19 mouse cellular contexts compared by ENCODE assay signal in the genomic region with DNA sequence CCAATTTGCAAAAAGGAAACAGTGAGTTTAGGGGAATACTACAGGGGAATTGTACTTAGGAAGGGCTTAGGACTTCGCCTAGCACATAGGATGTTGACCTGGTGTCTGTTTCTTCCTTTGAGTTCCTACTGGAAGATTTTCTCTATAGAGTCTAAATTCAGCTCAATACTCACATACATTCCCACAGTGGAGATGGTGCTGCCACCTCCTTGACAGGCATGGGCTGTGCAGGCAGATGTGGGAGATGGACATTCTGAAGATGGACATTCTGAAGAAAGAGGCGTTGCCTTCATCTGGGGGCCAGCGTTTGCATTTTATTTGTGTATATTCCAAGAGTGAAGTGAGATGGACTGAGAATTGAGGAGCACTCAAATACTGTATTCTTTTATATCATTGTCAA.
A peak's percentile ranks its signal among the peaks of the same experiment; 100 is the strongest.
DNase-seq lines count a peak whose midpoint lies in the region; ATAC-seq and TF ChIP-seq lines count a peak whose summit lies in the region.
"Had no signal": no experiment of that assay in that cellular context is flagged by ENCODE, and none has a peak within 500 bp of the region (broad histone marks: within the 10 kb centered on the region; RNA-seq: fewer than 3 reads in every experiment).

No protein-coding gene starts in this region.

- H3K27ac ChIP-seq in hindbrain, postnatal 0 days = no peak overlapping the region
- no peak overlapping the region for H3K27ac ChIP-seq in hindbrain, embryonic 11.5 days (ENCODE audit: low read depth, low read length)
- no peak overlapping the region for H3K27ac ChIP-seq in kidney, postnatal 0 days
- no peak overlapping the region for H3K27ac ChIP-seq in midbrain, postnatal 0 days (ENCODE audit: low read depth, low read length)
- no peak overlapping the region for H3K27ac ChIP-seq in midbrain, embryonic 13.5 days
- no peak overlapping the region for H3K27ac ChIP-seq in stomach, postnatal 0 days (replicated peaks)
- H3K27ac ChIP-seq: forebrain, embryonic 10.5 days; forebrain, embryonic 13.5 days; heart, embryonic 13.5 days; hindbrain, embryonic 10.5 days; hindbrain, embryonic 14.5 days had no signal

- no peak for DNase-seq in hindbrain, postnatal 0 days (ENCODE audit: low spot score)
- no peak for DNase-seq in hindbrain, embryonic 11.5 days (ENCODE audit: low spot score)
- no peak for DNase-seq in kidney, postnatal 0 days (ENCODE audit: low spot score)
- no peak for DNase-seq in kidney, adult 9 months
- no peak for DNase-seq in midbrain, postnatal 0 days (ENCODE audit: low spot score)
- DNase-seq in stomach, postnatal 0 days (ENCODE audit: low spot score) = no peak
- no peak for DNase-seq in gastrocnemius, postnatal 4 days (ENCODE audit: low spot score in 2 of 2)
- DNase-seq: cerebellum, adult 18-20 months; gastrocnemius, postnatal 10 days; gastrocnemius, postnatal 36 days; heart, adult 18-20 months; heart, postnatal 36 days had no signal

- 95% methylated on average over 3 of the region's 3 CpGs for WGBS in hindbrain, postnatal 0 days
- 91% methylated on average over 3 of the region's 3 CpGs for WGBS in hindbrain, embryonic 11.5 days
- 93% methylated on average over 3 of the region's 3 CpGs for WGBS in kidney, postnatal 0 days
- WGBS in midbrain, postnatal 0 days = 91% methylated on average over 3 of the region's 3 CpGs
- WGBS in midbrain, embryonic 13.5 days = 88% methylated on average over 3 of the region's 3 CpGs
- 88% methylated on average over 3 of the region's 3 CpGs for WGBS in stomach, postnatal 0 days

- no peaks in the 10 kb centered on the region for H3K4me1 ChIP-seq in hindbrain, postnatal 0 days (ENCODE audit: insufficient read depth, low read length)
- no peaks in the 10 kb centered on the region for H3K4me1 ChIP-seq in hindbrain, embryonic 11.5 days (replicated peaks; ENCODE audit: control insufficient read depth, insufficient read depth, low read length)
- H3K4me1 ChIP-seq in kidney, postnatal 0 days (replicated peaks; ENCODE audit: insufficient read depth, low read length) = no peaks in the 10 kb centered on the region
- no peaks in the 10 kb centered on the region for H3K4me1 ChIP-seq in midbrain, postnatal 0 days (ENCODE audit: insufficient read depth, low read length)
- H3K4me1 ChIP-seq in midbrain, embryonic 13.5 days (replicated peaks) = no peaks in the 10 kb centered on the region
- H3K4me1 ChIP-seq in stomach, postnatal 0 days (replicated peaks; ENCODE audit: control insufficient read depth, insufficient read depth) = no peaks in the 10 kb centered on the region
- H3K4me1 ChIP-seq: forebrain, embryonic 10.5 days; forebrain, embryonic 13.5 days; heart, embryonic 13.5 days; hindbrain, embryonic 10.5 days had no signal

- no peak for TF ChIP-seq EP300 in stomach, postnatal 0 days (optimal IDR thresholded peaks at IDR 0.05)

- H3K4me3 ChIP-seq in hindbrain, postnatal 0 days (ENCODE audit: low read length) = no peak overlapping the region
- H3K4me3 ChIP-seq in hindbrain, embryonic 11.5 days (ENCODE audit: low read depth, low read length) = no peak overlapping the region
- H3K4me3 ChIP-seq in kidney, postnatal 0 days (replicated peaks; ENCODE audit: low read depth, low read length) = no peak overlapping the region
- H3K4me3 ChIP-seq in midbrain, postnatal 0 days (ENCODE audit: low read depth, low read length) = no peak overlapping the region
- H3K4me3 ChIP-seq in midbrain, embryonic 13.5 days (replicated peaks) = no peak overlapping the region
- no peak overlapping the region for H3K4me3 ChIP-seq in stomach, postnatal 0 days (ENCODE audit: low read depth, low read length)
- H3K4me3 ChIP-seq: forebrain, embryonic 10.5 days; forebrain, embryonic 13.5 days; heart, embryonic 13.5 days; hindbrain, embryonic 10.5 days had no signal

- no peaks in the 10 kb centered on the region for H3K27me3 ChIP-seq in hindbrain, postnatal 0 days (ENCODE audit: insufficient read depth, low read length)
- H3K27me3 ChIP-seq in hindbrain, embryonic 11.5 days (ENCODE audit: control insufficient read depth, insufficient read depth, low read length) = no peaks in the 10 kb centered on the region
- no peaks in the 10 kb centered on the region for H3K27me3 ChIP-seq in kidney, postnatal 0 days (ENCODE audit: insufficient read depth, low read length)
- no peaks in the 10 kb centered on the region for H3K27me3 ChIP-seq in midbrain, postnatal 0 days (ENCODE audit: insufficient read depth, low read length)
- no peaks in the 10 kb centered on the region for H3K27me3 ChIP-seq in midbrain, embryonic 13.5 days
- no peaks in the 10 kb centered on the region for H3K27me3 ChIP-seq in stomach, postnatal 0 days (ENCODE audit: control insufficient read depth, insufficient read depth, low read length)
- H3K27me3 ChIP-seq: forebrain, embryonic 13.5 days; heart, embryonic 13.5 days had no signal

- no peak for ATAC-seq in hindbrain, postnatal 0 days
- no peak for ATAC-seq in hindbrain, embryonic 11.5 days (ENCODE audit: low FRiP score)
- ATAC-seq in kidney, postnatal 0 days (replicated peaks; ENCODE audit: low FRiP score, low read depth) = no peak
- ATAC-seq in midbrain, postnatal 0 days (ENCODE audit: low FRiP score) = no peak
- no peak for ATAC-seq in midbrain, embryonic 13.5 days
- ATAC-seq in stomach, postnatal 0 days (ENCODE audit: low FRiP score, low TSS enrichment) = no peak
- ATAC-seq: forebrain, embryonic 13.5 days; forebrain, embryonic 16.5 days had no signal

- TF ChIP-seq CTCF in hindbrain, postnatal 0 days (IDR thresholded peaks at IDR 0.05; ENCODE audit: low read depth) = peak; percentile 22; the same call in 1 of the 2 replicates
- peak; percentile 57 for TF ChIP-seq CTCF in kidney, postnatal 0 days (IDR thresholded peaks at IDR 0.05; ENCODE audit: low read depth)
- TF ChIP-seq CTCF in midbrain, postnatal 0 days (IDR thresholded peaks at IDR 0.05) = peak; percentile 33; the same call in 1 of the 2 replicates
- peak; percentile 42 for TF ChIP-seq CTCF in stomach, postnatal 0 days (IDR thresholded peaks at IDR 0.05; ENCODE audit: low read depth)

- no peak overlapping the region for H3K4me2 ChIP-seq in hindbrain, postnatal 0 days (ENCODE audit: low read depth, low read length)
- H3K4me2 ChIP-seq in hindbrain, embryonic 11.5 days (replicated peaks; ENCODE audit: low read depth, low read length) = no peak overlapping the region
- no peak overlapping the region for H3K4me2 ChIP-seq in kidney, postnatal 0 days (ENCODE audit: low read length)
- H3K4me2 ChIP-seq in midbrain, postnatal 0 days (ENCODE audit: low read depth, low read length, poor library complexity, severe bottlenecking) = no peak overlapping the region
- no peak overlapping the region for H3K4me2 ChIP-seq in midbrain, embryonic 13.5 days (replicated peaks)
- H3K4me2 ChIP-seq in stomach, postnatal 0 days (replicated peaks; ENCODE audit: low read depth) = no peak overlapping the region
- H3K4me2 ChIP-seq: forebrain, embryonic 13.5 days; heart, embryonic 13.5 days; hindbrain, embryonic 14.5 days had no signal

- no peaks in the 10 kb centered on the region for H3K36me3 ChIP-seq in hindbrain, postnatal 0 days (ENCODE audit: insufficient read depth, low read length)
- no peaks in the 10 kb centered on the region for H3K36me3 ChIP-seq in hindbrain, embryonic 11.5 days (ENCODE audit: control insufficient read depth, insufficient read depth, low read length)
- no peaks in the 10 kb centered on the region for H3K36me3 ChIP-seq in kidney, postnatal 0 days (ENCODE audit: insufficient read depth, low read length)
- no peaks in the 10 kb centered on the region; the same call in 1 of the 2 replicates for H3K36me3 ChIP-seq in midbrain, postnatal 0 days (ENCODE audit: insufficient read depth, low read length)
- H3K36me3 ChIP-seq in midbrain, embryonic 13.5 days = no peaks in the 10 kb centered on the region
- H3K36me3 ChIP-seq in stomach, postnatal 0 days (ENCODE audit: control insufficient read depth, insufficient read depth, low read length) = no peaks in the 10 kb centered on the region
- H3K36me3 ChIP-seq: heart, embryonic 13.5 days had no signal

- H3K9me3 ChIP-seq in hindbrain, postnatal 0 days (ENCODE audit: low read length) = no peaks in the 10 kb centered on the region
- H3K9me3 ChIP-seq in hindbrain, embryonic 11.5 days (ENCODE audit: control insufficient read depth, low read length) = no peaks in the 10 kb centered on the region
- H3K9me3 ChIP-seq in kidney, postnatal 0 days (replicated peaks; ENCODE audit: low read length) = no peaks in the 10 kb centered on the region
- no peaks in the 10 kb centered on the region for H3K9me3 ChIP-seq in midbrain, postnatal 0 days (ENCODE audit: low read length)
- no peaks in the 10 kb centered on the region for H3K9me3 ChIP-seq in midbrain, embryonic 13.5 days
- H3K9me3 ChIP-seq in stomach, postnatal 0 days (ENCODE audit: control insufficient read depth, low read length) = no peaks in the 10 kb centered on the region
- H3K9me3 ChIP-seq: forebrain, embryonic 10.5 days; forebrain, embryonic 13.5 days; heart, embryonic 13.5 days had no signal

- H3K9ac ChIP-seq in hindbrain, postnatal 0 days (replicated peaks; ENCODE audit: low read length) = no peak overlapping the region
- H3K9ac ChIP-seq in hindbrain, embryonic 11.5 days (ENCODE audit: low read depth, low read length) = no peak overlapping the region
- no peak overlapping the region for H3K9ac ChIP-seq in kidney, postnatal 0 days (ENCODE audit: low read depth, low read length)
- no peak overlapping the region for H3K9ac ChIP-seq in midbrain, postnatal 0 days (replicated peaks; ENCODE audit: low read length, poor library complexity, severe bottlenecking)
- no peak overlapping the region for H3K9ac ChIP-seq in midbrain, embryonic 13.5 days (replicated peaks)
- H3K9ac ChIP-seq in stomach, postnatal 0 days (ENCODE audit: low read length) = no peak overlapping the region
- H3K9ac ChIP-seq: forebrain, embryonic 13.5 days; heart, embryonic 13.5 days; hindbrain, embryonic 14.5 days had no signal
